Mouse (Mus musculus): ENCODE data around the gene Pcare.

The Pcare gene

GRCm38 (mm10) chr17:71730655-71731054 lies 22.0 kb downstream of the Pcare start:
- no peak for DNase-seq (ENCODE audit: low spot score)

- no peak for DNase-seq (ENCODE audit: low spot score)
These were observed 31.7 kb downstream of the Pcare start for GRCm38 (mm10) chr17:71721019-71721418.

GRCm38 (mm10) chr17:71720434-71720833 lies 32.3 kb downstream of the Pcare start:
- DNase-seq (ENCODE audit: low spot score): no peak

- DNase-seq (ENCODE audit: low spot score): no peak
These were observed 34.6 kb downstream of the Pcare start for GRCm38 (mm10) chr17:71717881-71718625.

GRCm38 (mm10) chr17:71715034-71715433 lies 37.7 kb downstream of the Pcare start:
- peak; percentile 58 for DNase-seq (ENCODE audit: low spot score)

GRCm38 (mm10) chr17:71712279-71712678 lies 40.4 kb downstream of the Pcare start:
- DNase-seq (ENCODE audit: low spot score): no peak

- DNase-seq (ENCODE audit: low spot score): no peak
These were observed 45.0 kb downstream of the Pcare start for GRCm38 (mm10) chr17:71707715-71708114.

- no peak for DNase-seq (ENCODE audit: low spot score)
These were observed 46.9 kb downstream of the Pcare start for GRCm38 (mm10) chr17:71705550-71706480.

- DNase-seq (ENCODE audit: low spot score): no peak
These were observed 47.6 kb downstream of the Pcare start for GRCm38 (mm10) chr17:71705113-71705512.

- no peak for DNase-seq (ENCODE audit: low spot score)
These were observed 54.1 kb downstream of the Pcare start for GRCm38 (mm10) chr17:71698619-71698956.

- DNase-seq (ENCODE audit: low spot score): no peak
These were observed 54.6 kb downstream of the Pcare start for GRCm38 (mm10) chr17:71697896-71698618.

- no peak for DNase-seq (ENCODE audit: low spot score)
These were observed 56.3 kb downstream of the Pcare start for GRCm38 (mm10) chr17:71696396-71696795.

- DNase-seq (ENCODE audit: low spot score): no peak
These were observed 56.9 kb downstream of the Pcare start for GRCm38 (mm10) chr17:71695716-71696315.

- no peak for DNase-seq (ENCODE audit: low spot score)
These were observed 57.5 kb downstream of the Pcare start for GRCm38 (mm10) chr17:71695151-71695550.

GRCm38 (mm10) chr17:71693780-71694179 lies 58.9 kb downstream of the Pcare start:
- no peak for DNase-seq (ENCODE audit: low spot score)
